Mouse (Mus musculus) lung, embryonic 14.5 days (tissue): ENCODE measurements around the gene Celf2. TPM values are rescaled to one million over a fixed set of nuclear protein-coding genes. Genes with fewer than 3 reads are reported as not detected.

Experiments
- ATAC-seq: fragments of 200-750 bp; cut with Nextera tagmentation; 2 replicates; pipeline ENCODE4 v1.8.0; 2017; ENCODE audit warnings: mild to moderate bottlenecking, moderate TSS enrichment, moderate library complexity; ENCODE audit not compliant: insufficient read depth
- DNase-seq: peaks from one replicate; pipeline ENCODE4 v3.0.0-alpha.2; 2015
- H3K27ac ChIP-seq: fragments of 300-500 bp; sonication (generic); 2 replicates; pipeline ENCODE4 v1.5.1; 2014; ENCODE audit warnings: low read depth, mild to moderate bottlenecking, moderate library complexity
- H3K27me3 ChIP-seq: fragments of 300-500 bp; sonication (generic); 2 replicates; pipeline ENCODE4 v1.6.1; 2014; ENCODE audit warnings: low read length, control low read depth; ENCODE audit not compliant: insufficient read depth
- H3K36me3 ChIP-seq: fragments of 300-500 bp; sonication (generic); 2 replicates; pipeline ENCODE4 v1.6.1; 2014; ENCODE audit warnings: control low read depth; ENCODE audit not compliant: insufficient read depth
- H3K4me1 ChIP-seq: fragments of 300-500 bp; sonication (generic); 2 replicates; pipeline ENCODE4 v1.6.1; 2014; ENCODE audit warnings: antibody characterized with exemption, control low read depth; ENCODE audit not compliant: insufficient read depth
- H3K4me2 ChIP-seq: fragments of 300-500 bp; sonication (generic); 2 replicates; pipeline ENCODE4 v1.6.1; 2014; ENCODE audit warnings: mild to moderate bottlenecking
- H3K4me3 ChIP-seq: fragments of 300-500 bp; sonication (generic); 2 replicates; pipeline ENCODE4 v1.5.1; 2014; ENCODE audit warnings: low read depth, low read length
- H3K9ac ChIP-seq: fragments of 300-500 bp; sonication (generic); 2 replicates; pipeline ENCODE4 v1.6.1; 2014
- H3K9me3 ChIP-seq: fragments of 300-500 bp; sonication (generic); 2 replicates; pipeline ENCODE4 v1.6.1; 2016; ENCODE audit warnings: low read depth, low read length, control low read depth
- CTCF ChIP-seq: IDR thresholded peaks from 2 replicates; pipeline ENCODE4 v1.5.1; 2016; ENCODE audit warnings: antibody characterized with exemption, low read depth
- WGBS: fragments of 180-500 bp; shearing (Covaris S2); extraction: QIAGEN DNeasy Blood & Tissue Kit; methylation state at CpG from one replicate; pipeline ENCODE4 v1.1.7; 2014; 5-methylcytosine and 5-hydroxymethylcytosine counted together
- polyA plus RNA-seq: library from polyadenylated mRNA; unstranded; fragments of >200 nt; fragmentation: Nextera tagmentation; extraction: Ambion mirVana; gene quantifications from 2 replicates; pipeline ENCODE4 v1.2.1, GENCODE M21; 2014

Gene Celf2
- polyA plus RNA-seq, 1 experiment from 2014 or later, result 92.3 TPM

GRCm38 (mm10) chr2:7145541-7146043 lies 363.8 kb downstream of the Celf2 start:
- Histone ChIP-seq H3K4me1 (no peaks in the 10 kb centered on the region), H3K9me3 (no peaks in the 10 kb centered on the region), H3K4me2 (no peak overlapping the region), H3K27me3 (no peaks in the 10 kb centered on the region), H3K36me3 (no peaks in the 10 kb centered on the region), H3K9ac (no peak overlapping the region), H3K27ac (no peak overlapping the region), H3K4me3 (no peak overlapping the region)
- no peak for TF ChIP-seq CTCF
- ATAC-seq (no peak), DNase-seq (no peak)
- WGBS, result 84% methylated on average over 4 of the region's 4 CpGs

- Histone ChIP-seq H3K27me3 (no peaks in the 10 kb centered on the region), H3K27ac (no peak overlapping the region), H3K4me3 (no peak overlapping the region), H3K9me3 (no peaks in the 10 kb centered on the region), H3K4me1 (no peaks in the 10 kb centered on the region), H3K36me3 (no peaks in the 10 kb centered on the region), H3K9ac (no peak overlapping the region), H3K4me2 (no peak overlapping the region)
- DNase-seq (no peak), ATAC-seq (no peak)
- WGBS, result 91% methylated on average over 1 of the region's 1 CpGs
- no peak for TF ChIP-seq CTCF
Measured at GRCm38 (mm10) chr2:7144871-7145270, 364.5 kb downstream of the Celf2 start.

- ATAC-seq, result no peak
- Histone ChIP-seq H3K4me3 (no peak overlapping the region), H3K27me3 (no peaks in the 10 kb centered on the region), H3K9me3 (no peaks in the 10 kb centered on the region), H3K36me3 (no peaks in the 10 kb centered on the region), H3K4me1 (no peaks in the 10 kb centered on the region), H3K27ac (no peak overlapping the region), H3K4me2 (no peak overlapping the region), H3K9ac (no peak overlapping the region)
- peak; percentile 28 for DNase-seq
- TF ChIP-seq CTCF, result no peak
- WGBS, result 73% methylated on average over 2 of the region's 2 CpGs
Measured at GRCm38 (mm10) chr2:7123366-7123765, 386.0 kb downstream of the Celf2 start.

GRCm38 (mm10) chr2:7115801-7116200 lies 393.6 kb downstream of the Celf2 start:
- no peak overlapping the region for H3K27ac ChIP-seq
- no peak overlapping the region for H3K4me3 ChIP-seq
- no peak for TF ChIP-seq CTCF
- H3K9me3 ChIP-seq, result no peaks in the 10 kb centered on the region
- ATAC-seq, result no peak
- WGBS, result 34% methylated on average over 2 of the region's 2 CpGs
- no peak overlapping the region for H3K9ac ChIP-seq
- H3K27me3 ChIP-seq, result no peaks in the 10 kb centered on the region
- H3K4me2 ChIP-seq, result no peak overlapping the region
- H3K4me1 ChIP-seq, result no peaks in the 10 kb centered on the region
- no peaks in the 10 kb centered on the region for H3K36me3 ChIP-seq
- DNase-seq, result peak; percentile 9

GRCm38 (mm10) chr2:7115161-7115560 lies 394.2 kb downstream of the Celf2 start:
- 76% methylated on average over 3 of the region's 3 CpGs for WGBS
- Histone ChIP-seq H3K36me3 (no peaks in the 10 kb centered on the region), H3K4me2 (no peak overlapping the region), H3K4me3 (no peak overlapping the region), H3K4me1 (no peaks in the 10 kb centered on the region), H3K27me3 (no peaks in the 10 kb centered on the region), H3K9ac (no peak overlapping the region), H3K9me3 (no peaks in the 10 kb centered on the region), H3K27ac (no peak overlapping the region)
- no peak for TF ChIP-seq CTCF
- DNase-seq, result no peak
- ATAC-seq, result no peak

- H3K36me3 ChIP-seq, result no peaks in the 10 kb centered on the region
- no peak overlapping the region for H3K4me3 ChIP-seq
- H3K4me2 ChIP-seq, result no peak overlapping the region
- DNase-seq (no peak), ATAC-seq (no peak)
- H3K27ac ChIP-seq, result no peak overlapping the region
- H3K27me3 ChIP-seq, result no peaks in the 10 kb centered on the region
- no peak for TF ChIP-seq CTCF
- H3K9me3 ChIP-seq, result no peaks in the 10 kb centered on the region
- no peaks in the 10 kb centered on the region for H3K4me1 ChIP-seq
- WGBS, result 81% methylated on average over 4 of the region's 4 CpGs
- H3K9ac ChIP-seq, result no peak overlapping the region
Measured at GRCm38 (mm10) chr2:7113738-7114137, 395.6 kb downstream of the Celf2 start.

- Histone ChIP-seq H3K36me3 (no peaks in the 10 kb centered on the region), H3K4me3 (no peak overlapping the region), H3K4me1 (no peaks in the 10 kb centered on the region), H3K27me3 (no peaks in the 10 kb centered on the region), H3K27ac (no peak overlapping the region), H3K4me2 (no peak overlapping the region), H3K9me3 (no peaks in the 10 kb centered on the region), H3K9ac (no peak overlapping the region)
- DNase-seq, result no peak
- ATAC-seq, result no peak
- WGBS, result 73% methylated on average over 4 of the region's 4 CpGs
- TF ChIP-seq CTCF, result no peak
Measured at GRCm38 (mm10) chr2:7112156-7112813, 397.1 kb downstream of the Celf2 start.
